Mouse (Mus musculus) forebrain, embryonic 10.5 days (tissue): ENCODE results near the gene Tia1. TPM values are rescaled to one million over a fixed set of nuclear protein-coding genes. Genes with fewer than 3 reads are reported as not detected.
A peak's percentile ranks its signal among the peaks of the same experiment; 100 is the strongest.

ENCODE experiments used
- DNase-seq: peaks from one replicate; pipeline ENCODE4 v3.0.0-alpha.2; 2017; ENCODE audit warnings: low spot score; ENCODE audit errors: extremely low spot score
- H3K27ac ChIP-seq: fragments of 300-500 bp; sonication (generic); 2 replicates; pipeline ENCODE4 v1.5.1; 2016; ENCODE audit warnings: mild to moderate bottlenecking
- H3K27me3 ChIP-seq: fragments of 300-500 bp; sonication (generic); 2 replicates; pipeline ENCODE4 v1.6.1; 2016; ENCODE audit warnings: mild to moderate bottlenecking; ENCODE audit not compliant: poor library complexity, severe bottlenecking
- H3K36me3 ChIP-seq: fragments of 300-500 bp; sonication (generic); replicated peaks from 2 replicates; pipeline ENCODE4 v1.6.1; 2016; ENCODE audit warnings: mild to moderate bottlenecking, moderate library complexity
- H3K4me1 ChIP-seq: fragments of 300-500 bp; sonication (generic); 2 replicates; pipeline ENCODE4 v1.6.1; 2016
- H3K4me3 ChIP-seq: fragments of 300-500 bp; sonication (generic); 2 replicates; pipeline ENCODE4 v1.5.1; 2016; ENCODE audit warnings: mild to moderate bottlenecking, moderate library complexity
- H3K9me3 ChIP-seq: fragments of 300-500 bp; sonication (generic); 2 replicates; pipeline ENCODE4 v1.6.1; 2016; ENCODE audit warnings: mild to moderate bottlenecking, moderate library complexity
- WGBS: fragments of 180-500 bp; shearing (Covaris S2); methylation state at CpG from one replicate; pipeline ENCODE4 v1.1.7; 2016; 5-methylcytosine and 5-hydroxymethylcytosine counted together
- polyA plus RNA-seq: library from polyadenylated mRNA; unstranded; fragments of >200 nt; fragmentation: Nextera tagmentation; extraction: Ambion mirVana; gene quantifications from 2 replicates; pipeline ENCODE4 v1.2.1, GENCODE M21; 2016

Tia1 gene
- polyA plus RNA-seq, 1 experiment from 2014 or later = 209 TPM

- WGBS = under 1% methylated on average over 11 of the region's 11 CpGs
- H3K27ac ChIP-seq = peak overlapping the region; percentile 98
- H3K4me3 ChIP-seq = peak overlapping the region; percentile 70
- H3K27me3 ChIP-seq = no peaks in the 10 kb centered on the region; the same call in 1 of the 2 replicates
- H3K9me3 ChIP-seq = no peaks in the 10 kb centered on the region
- H3K36me3 ChIP-seq = peaks cover 38% of the 10 kb centered on the region
- DNase-seq = peak; percentile 24
- H3K4me1 ChIP-seq = peaks cover 22% of the 10 kb centered on the region
Measured at GRCm38 (mm10) chr6:86404996-86405395, 977 bp downstream of the Tia1 start.

DNA sequence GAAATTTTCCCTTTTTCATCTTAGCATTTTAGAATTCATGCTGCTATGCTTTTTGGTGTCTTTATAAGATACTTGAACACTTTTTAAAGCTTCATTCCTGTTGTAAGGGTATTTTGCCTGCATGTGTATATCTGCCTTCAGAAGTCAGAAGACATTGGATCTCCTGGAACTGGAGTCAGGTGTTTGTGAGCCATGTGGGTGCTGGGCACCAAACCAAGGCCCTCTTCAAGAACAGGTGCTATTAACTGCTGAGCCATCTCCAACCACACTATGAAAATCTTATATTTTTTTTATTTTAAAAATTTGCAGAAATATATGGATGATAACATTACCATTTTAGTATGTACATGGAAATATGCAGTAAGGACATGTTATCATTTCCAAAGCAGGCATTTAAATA is 2.3 kb downstream of the Tia1 start:
- DNase-seq = no peak
- peak overlapping the region; percentile 70 for H3K4me3 ChIP-seq
- no peaks in the 10 kb centered on the region for H3K9me3 ChIP-seq
- peak overlapping the region; percentile 51; the same call in 1 of the 2 replicates for H3K27ac ChIP-seq
- H3K27me3 ChIP-seq = no peaks in the 10 kb centered on the region
- H3K36me3 ChIP-seq = peaks cover 39% of the 10 kb centered on the region
- H3K4me1 ChIP-seq = peaks cover 16% of the 10 kb centered on the region

DNA sequence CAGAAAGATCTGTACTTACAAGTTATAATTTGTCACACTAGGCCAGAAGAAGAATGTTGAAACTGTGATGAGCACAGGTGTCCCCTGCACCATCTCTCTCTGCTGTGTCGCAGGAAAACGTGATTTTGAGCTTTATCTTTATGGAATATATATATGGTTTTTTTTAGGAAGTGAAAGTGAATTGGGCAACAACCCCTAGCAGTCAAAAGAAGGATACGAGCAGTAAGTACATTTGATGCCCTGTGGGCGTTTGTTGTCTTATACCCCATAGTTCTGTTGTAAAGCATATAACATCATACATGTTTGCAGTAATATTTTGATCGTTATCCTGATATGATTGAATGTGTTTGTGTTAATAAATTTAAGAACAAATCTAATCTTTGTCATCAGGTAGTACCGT is 14.7 kb downstream of the Tia1 start:
- DNase-seq = no peak
- no peaks in the 10 kb centered on the region for H3K27me3 ChIP-seq
- no peak overlapping the region for H3K4me3 ChIP-seq
- no peaks in the 10 kb centered on the region for H3K4me1 ChIP-seq
- H3K36me3 ChIP-seq = peaks cover 98% of the 10 kb centered on the region
- no peaks in the 10 kb centered on the region for H3K9me3 ChIP-seq
- no peak overlapping the region for H3K27ac ChIP-seq
- WGBS = 92% methylated on average over 6 of the region's 6 CpGs

DNA sequence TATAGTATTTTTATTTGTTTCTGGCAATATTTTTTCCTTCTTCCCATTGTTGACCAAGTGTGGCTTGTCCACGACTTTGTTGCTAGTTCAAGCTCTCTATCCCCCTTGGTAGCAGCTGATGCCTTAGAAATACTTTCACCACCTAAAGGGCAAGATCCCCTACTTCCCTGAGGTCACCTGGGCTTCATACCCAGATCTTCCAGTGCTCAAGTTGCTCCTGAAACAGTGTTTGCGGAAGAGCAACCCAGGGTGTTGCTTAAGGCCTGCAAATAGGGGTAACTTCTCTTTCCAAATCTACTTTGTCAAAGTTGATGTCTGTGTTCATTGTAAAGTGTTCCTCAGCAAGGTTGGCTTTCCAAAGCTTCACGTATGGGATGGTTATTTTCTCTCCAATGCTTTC is 15.2 kb downstream of the Tia1 start:
- Histone ChIP-seq H3K9me3 (no peaks in the 10 kb centered on the region), H3K36me3 (peaks cover 98% of the 10 kb centered on the region), H3K4me3 (no peak overlapping the region), H3K27ac (no peak overlapping the region), H3K27me3 (no peaks in the 10 kb centered on the region), H3K4me1 (no peaks in the 10 kb centered on the region)
- 89% methylated on average over 3 of the region's 3 CpGs for WGBS
- DNase-seq = no peak

DNA sequence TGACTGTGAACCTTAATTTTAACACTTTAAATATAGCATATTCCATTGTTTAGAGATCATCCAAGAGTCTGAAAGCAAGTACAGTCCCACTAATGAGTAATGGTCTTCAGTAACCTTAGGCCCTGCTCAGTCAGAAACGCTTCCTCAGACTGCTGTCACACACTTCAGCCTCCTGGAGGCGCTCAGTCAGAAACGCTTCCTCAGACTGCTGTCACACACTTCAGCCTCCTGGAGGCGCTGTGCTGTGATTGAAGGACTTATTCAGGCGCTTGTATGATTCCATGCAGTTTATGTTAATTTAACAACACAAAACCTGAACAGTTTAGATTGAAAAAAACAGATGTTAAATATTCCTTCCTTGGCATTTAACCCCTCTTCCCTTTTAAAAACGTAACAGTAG is 16.5 kb downstream of the Tia1 start:
- Histone ChIP-seq H3K36me3 (peaks cover 98% of the 10 kb centered on the region), H3K27me3 (no peaks in the 10 kb centered on the region), H3K9me3 (no peaks in the 10 kb centered on the region), H3K4me3 (no peak overlapping the region), H3K27ac (no peak overlapping the region), H3K4me1 (no peaks in the 10 kb centered on the region)
- 75% methylated on average over 6 of the region's 6 CpGs for WGBS
- DNase-seq = no peak

GRCm38 (mm10) chr6:86426358-86426757 is 22.3 kb downstream of the Tia1 start, which contains the start of gene Gm44790:
Gm44790 (plus strand) TSS chr6:86426658.
- Histone ChIP-seq H3K27me3 (no peaks in the 10 kb centered on the region), H3K4me1 (no peaks in the 10 kb centered on the region), H3K27ac (no peak within 1 kb of the TSS), H3K36me3 (peaks cover 98% of the 10 kb centered on the region), H3K4me3 (no peak within 1 kb of the TSS), H3K9me3 (no peaks in the 10 kb centered on the region)
- DNase-seq = no peak
- WGBS = 96% methylated on average over 1 of the region's 1 CpGs

GRCm38 (mm10) chr6:86431531-86431930 is 27.5 kb downstream of the Tia1 start:
- 91% methylated on average over 3 of the region's 3 CpGs for WGBS
- peaks cover 100% of the 10 kb centered on the region for H3K36me3 ChIP-seq
- H3K27me3 ChIP-seq = no peaks in the 10 kb centered on the region
- no peak for DNase-seq
- H3K4me1 ChIP-seq = no peaks in the 10 kb centered on the region
- no peaks in the 10 kb centered on the region for H3K9me3 ChIP-seq
- no peak overlapping the region for H3K27ac ChIP-seq
- no peak overlapping the region for H3K4me3 ChIP-seq

DNA sequence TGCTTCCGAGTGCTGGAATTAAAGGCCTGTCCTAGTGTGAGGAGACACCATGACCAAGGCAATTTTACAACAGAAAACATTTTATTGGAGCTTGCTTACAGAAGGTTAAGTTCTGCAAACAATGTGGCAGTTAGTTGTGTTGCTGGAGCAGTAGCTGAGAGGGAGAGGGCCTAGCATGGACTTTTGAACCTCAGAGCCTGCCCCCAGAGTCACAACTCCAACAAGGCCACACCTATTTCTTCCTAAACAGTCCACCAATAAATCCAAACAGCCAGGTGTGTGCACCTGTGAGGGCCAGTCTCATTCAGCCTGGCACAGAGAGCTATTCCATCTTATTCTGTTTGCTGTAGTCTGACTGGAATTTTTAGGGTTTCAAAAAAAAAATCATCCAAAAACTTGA is 29.7 kb downstream of the Tia1 start:
- H3K36me3 ChIP-seq = peaks cover 82% of the 10 kb centered on the region
- no peaks in the 10 kb centered on the region for H3K9me3 ChIP-seq
- no peaks in the 10 kb centered on the region for H3K27me3 ChIP-seq
- no peak overlapping the region for H3K4me3 ChIP-seq
- 97% methylated on average over 1 of the region's 1 CpGs for WGBS
- DNase-seq = no peak
- H3K4me1 ChIP-seq = peaks cover 6% of the 10 kb centered on the region; the same call in 1 of the 2 replicates
- no peak overlapping the region for H3K27ac ChIP-seq

GRCm38 (mm10) chr6:86437711-86438110 is 33.7 kb downstream of the Tia1 start:
- DNase-seq = peak; percentile 54
- Histone ChIP-seq H3K36me3 (peaks cover 55% of the 10 kb centered on the region), H3K4me1 (peaks cover 19% of the 10 kb centered on the region), H3K9me3 (no peaks in the 10 kb centered on the region), H3K27me3 (no peaks in the 10 kb centered on the region), H3K27ac (peak overlapping the region; percentile 93), H3K4me3 (peak overlapping the region; percentile 89)
- 3% methylated on average over 14 of the region's 14 CpGs for WGBS

- peak within 1 kb of the TSS; percentile 93 for H3K27ac ChIP-seq
- no peaks in the 10 kb centered on the region for H3K9me3 ChIP-seq
- H3K4me3 ChIP-seq = peak within 1 kb of the TSS; percentile 89
- H3K27me3 ChIP-seq = no peaks in the 10 kb centered on the region
- H3K4me1 ChIP-seq = peaks cover 19% of the 10 kb centered on the region
- under 1% methylated on average over 59 of the region's 59 CpGs for WGBS
- DNase-seq = peak; percentile 97
- H3K36me3 ChIP-seq = peaks cover 55% of the 10 kb centered on the region
Measured at GRCm38 (mm10) chr6:86438272-86439118, 34.5 kb downstream of the Tia1 start, which contains the start of gene C87436. C87436 (plus strand) TSS chr6:86438374.

DNA sequence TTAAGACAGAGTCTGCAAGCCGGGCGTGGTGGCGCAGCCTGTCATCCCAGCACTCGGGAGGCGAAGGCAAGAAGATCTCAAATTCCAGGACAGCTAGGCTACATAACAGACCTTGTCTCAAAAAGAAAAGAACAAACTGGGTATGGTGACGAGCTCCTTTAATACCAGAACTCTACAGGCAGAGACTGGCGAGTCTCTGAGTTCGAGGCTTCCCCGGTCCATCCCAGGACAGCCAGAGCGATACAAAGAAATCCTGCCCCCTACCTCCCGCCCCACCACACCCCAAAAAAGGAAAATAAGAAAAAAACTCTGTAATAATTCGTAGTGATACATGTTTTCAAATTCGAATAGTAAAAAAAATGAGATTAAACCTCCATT is 35.1 kb downstream of the Tia1 start:
- Histone ChIP-seq H3K4me1 (peaks cover 19% of the 10 kb centered on the region), H3K9me3 (no peaks in the 10 kb centered on the region), H3K27me3 (no peaks in the 10 kb centered on the region), H3K36me3 (peaks cover 55% of the 10 kb centered on the region), H3K4me3 (peak overlapping the region; percentile 89), H3K27ac (peak overlapping the region; percentile 93)
- 7% methylated on average over 13 of the region's 13 CpGs for WGBS
- DNase-seq = no peak

DNA sequence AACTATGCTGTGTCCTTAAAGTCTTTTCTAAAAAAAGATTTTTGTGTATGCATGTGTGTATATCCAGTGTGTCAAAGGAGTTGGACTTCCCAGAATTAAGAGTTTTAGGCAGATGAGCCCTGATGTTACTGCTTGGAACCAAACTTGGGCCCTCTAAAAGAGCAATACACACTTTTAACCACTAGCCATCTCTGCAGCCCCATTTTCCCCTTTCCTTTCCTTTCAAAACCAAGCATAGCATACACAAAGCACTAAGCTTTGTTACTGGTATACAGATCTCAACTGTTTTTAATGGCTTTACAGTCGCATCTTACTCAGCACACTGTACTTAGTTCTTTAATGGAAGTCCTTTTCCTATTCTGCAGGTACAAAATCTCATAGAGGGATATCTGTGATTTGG is 35.5 kb downstream of the Tia1 start:
- no peak for DNase-seq
- H3K36me3 ChIP-seq = peaks cover 55% of the 10 kb centered on the region
- WGBS = 85% methylated on average over 1 of the region's 1 CpGs
- H3K4me3 ChIP-seq = peak overlapping the region; percentile 89
- H3K9me3 ChIP-seq = no peaks in the 10 kb centered on the region
- no peaks in the 10 kb centered on the region for H3K27me3 ChIP-seq
- H3K27ac ChIP-seq = peak overlapping the region; percentile 93; the same call in 1 of the 2 replicates
- peaks cover 19% of the 10 kb centered on the region for H3K4me1 ChIP-seq

DNA sequence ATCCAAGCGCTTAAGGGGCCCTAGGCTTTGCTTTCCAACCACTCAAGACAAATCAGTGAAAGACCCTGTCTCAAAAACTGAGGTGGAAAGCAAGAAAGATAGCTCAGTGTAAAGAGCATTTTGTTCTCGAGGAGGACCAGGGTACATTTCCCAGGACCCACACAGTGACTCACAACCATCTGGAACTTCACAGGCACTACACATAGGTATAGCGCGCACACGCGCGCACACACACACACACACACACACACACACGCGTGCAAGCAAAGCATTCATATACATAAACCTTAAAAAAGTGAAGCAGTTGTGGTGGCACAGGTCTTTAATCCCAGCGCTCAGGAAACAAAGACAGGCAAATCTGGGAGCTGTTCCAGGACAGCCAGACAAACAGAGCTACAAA is 37.6 kb downstream of the Tia1 start:
- H3K27ac ChIP-seq = no peak overlapping the region
- peaks cover 19% of the 10 kb centered on the region for H3K4me1 ChIP-seq
- H3K9me3 ChIP-seq = no peaks in the 10 kb centered on the region
- no peak overlapping the region for H3K4me3 ChIP-seq
- no peak for DNase-seq
- 95% methylated on average over 10 of the region's 10 CpGs for WGBS
- H3K36me3 ChIP-seq = peaks cover 53% of the 10 kb centered on the region
- H3K27me3 ChIP-seq = no peaks in the 10 kb centered on the region
